Mouse (Mus musculus): ENCODE data around the gene H2-M5.
"Not testable (repeated sequence)": the region's sequence is repeated elsewhere in the genome, so short reads cannot be mapped to it uniquely, and the experiment has no call there.

Gene H2-M5

DNA sequence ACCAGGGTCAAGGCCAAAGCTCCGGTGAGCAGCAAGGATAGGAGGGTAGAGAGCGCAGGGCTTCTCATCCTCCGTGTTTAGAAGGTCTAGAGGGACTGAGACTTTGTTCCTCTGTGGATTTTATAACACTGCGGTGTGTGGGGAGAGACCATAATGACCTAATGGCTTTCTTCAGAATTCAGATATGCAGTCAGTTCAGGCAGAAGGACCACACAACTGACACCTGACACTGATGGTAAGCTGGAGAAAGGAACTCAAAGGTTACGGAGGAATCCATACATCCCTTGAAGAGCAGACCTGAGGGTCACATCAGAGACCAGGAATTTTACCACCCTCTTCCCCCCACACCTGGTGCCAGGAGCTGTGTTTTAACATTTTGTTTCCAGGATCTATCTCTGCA lies at the start of gene H2-M5:
Gene H2-M5, minus strand, starts transcription at position 101 of the 400 bp plus-strand sequence.
- DNase-seq (ENCODE audit: low spot score) = no peak

DNA sequence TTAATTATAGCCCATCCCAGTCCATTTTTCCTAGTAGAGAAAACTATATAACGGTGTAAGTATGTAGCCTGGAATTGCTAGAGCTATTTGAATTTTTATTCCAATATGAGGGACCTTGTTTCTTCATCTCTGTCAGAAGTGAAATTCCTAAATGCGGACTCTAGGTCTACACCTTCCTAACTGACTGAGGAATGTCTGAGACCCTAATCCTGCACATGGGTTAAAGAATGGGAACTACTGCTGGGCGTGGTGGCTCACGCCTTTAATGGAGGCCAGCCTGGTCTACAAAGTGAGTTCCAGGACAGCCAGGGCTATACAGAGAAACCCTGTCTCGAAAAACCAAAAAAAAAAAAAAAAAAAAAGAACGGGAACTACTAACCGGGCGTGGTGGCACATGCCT lies 39.8 kb upstream of the H2-M5 start:
- no peak for DNase-seq (ENCODE audit: low spot score)

DNA sequence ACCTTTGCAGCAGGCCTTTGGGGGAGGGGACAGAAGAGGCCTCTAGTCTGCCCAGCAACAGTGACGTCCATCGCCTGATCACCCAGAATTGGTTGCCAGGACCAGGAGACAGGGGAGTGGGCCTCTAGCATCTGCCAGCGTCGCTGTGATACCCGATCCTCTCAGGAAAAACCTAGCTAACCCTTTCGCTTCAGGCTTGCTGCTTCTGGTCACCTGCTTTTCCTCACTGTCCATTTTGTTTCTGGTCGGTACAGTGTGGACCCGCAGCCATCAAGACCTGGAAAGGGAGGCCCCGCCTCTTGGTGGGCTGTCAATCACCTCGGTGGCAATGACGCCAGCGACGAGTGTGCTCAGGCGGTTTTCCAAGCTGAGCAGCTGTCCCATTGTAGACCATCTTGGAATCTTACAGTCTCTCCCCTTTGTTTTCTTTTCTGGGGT lies 39.4 kb upstream of the H2-M5 start:
- peak; percentile 91 for DNase-seq (ENCODE audit: low spot score)

DNA sequence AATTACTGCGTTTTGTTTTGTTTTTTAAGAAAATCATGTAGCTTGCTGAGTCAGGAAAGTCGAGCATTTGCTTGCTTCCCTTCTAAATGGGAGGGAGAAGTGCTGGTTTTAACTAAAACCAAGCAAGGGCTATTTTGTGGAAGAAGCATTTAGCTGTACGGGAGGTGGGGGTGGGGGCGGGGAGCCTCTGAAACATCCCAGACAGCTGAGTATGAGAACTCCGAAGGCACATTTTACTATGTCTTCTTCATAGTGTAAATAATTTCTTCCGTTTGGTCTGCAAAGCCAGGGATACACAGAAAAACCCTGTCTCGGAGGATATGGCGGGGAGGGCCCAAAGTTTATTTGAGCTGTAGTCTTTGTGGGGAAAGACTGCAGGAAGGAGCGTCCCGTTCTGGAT lies 38.9 kb upstream of the H2-M5 start:
- no peak for DNase-seq (ENCODE audit: low spot score)

DNA sequence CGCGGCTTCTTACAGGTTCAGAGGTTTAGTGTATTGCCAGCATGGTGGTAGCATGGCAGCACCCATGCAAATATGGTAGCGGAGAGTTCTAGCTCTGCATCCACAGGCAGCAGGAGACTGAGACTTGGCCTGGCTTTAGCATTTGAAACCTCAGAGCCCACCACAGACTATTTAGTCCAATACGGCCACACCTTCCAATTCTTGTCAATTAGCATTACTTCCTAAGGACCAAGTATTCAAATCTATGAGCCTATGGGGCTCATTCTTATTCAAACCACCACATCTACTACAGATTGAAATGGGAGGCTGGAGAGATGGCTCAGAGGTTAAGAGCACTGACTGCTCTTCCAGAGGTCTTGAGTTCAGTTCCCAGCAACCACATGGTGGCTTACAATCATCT lies 38.1 kb upstream of the H2-M5 start:
- no peak for DNase-seq (ENCODE audit: low spot score)

DNA sequence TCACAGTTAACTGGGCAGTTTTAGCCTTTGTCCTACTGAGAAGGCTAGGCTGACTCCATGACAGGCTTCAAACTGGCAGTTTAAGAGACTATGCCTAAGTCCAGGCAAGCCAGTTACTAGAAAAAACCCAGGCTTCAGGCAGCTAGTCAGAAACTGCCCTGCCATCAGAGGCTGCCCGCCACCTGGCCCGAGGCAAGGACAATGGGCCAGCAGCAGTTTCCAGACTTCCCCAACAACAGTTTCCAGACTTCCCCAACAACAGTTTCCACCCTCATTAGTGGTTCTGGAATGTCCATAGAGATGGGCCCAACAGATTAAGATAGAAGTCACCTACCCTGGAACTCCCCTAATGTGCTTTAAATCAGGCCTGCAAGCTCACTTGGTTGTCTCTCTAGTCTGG lies 37.1 kb upstream of the H2-M5 start:
- DNase-seq (ENCODE audit: low spot score) = no peak

DNA sequence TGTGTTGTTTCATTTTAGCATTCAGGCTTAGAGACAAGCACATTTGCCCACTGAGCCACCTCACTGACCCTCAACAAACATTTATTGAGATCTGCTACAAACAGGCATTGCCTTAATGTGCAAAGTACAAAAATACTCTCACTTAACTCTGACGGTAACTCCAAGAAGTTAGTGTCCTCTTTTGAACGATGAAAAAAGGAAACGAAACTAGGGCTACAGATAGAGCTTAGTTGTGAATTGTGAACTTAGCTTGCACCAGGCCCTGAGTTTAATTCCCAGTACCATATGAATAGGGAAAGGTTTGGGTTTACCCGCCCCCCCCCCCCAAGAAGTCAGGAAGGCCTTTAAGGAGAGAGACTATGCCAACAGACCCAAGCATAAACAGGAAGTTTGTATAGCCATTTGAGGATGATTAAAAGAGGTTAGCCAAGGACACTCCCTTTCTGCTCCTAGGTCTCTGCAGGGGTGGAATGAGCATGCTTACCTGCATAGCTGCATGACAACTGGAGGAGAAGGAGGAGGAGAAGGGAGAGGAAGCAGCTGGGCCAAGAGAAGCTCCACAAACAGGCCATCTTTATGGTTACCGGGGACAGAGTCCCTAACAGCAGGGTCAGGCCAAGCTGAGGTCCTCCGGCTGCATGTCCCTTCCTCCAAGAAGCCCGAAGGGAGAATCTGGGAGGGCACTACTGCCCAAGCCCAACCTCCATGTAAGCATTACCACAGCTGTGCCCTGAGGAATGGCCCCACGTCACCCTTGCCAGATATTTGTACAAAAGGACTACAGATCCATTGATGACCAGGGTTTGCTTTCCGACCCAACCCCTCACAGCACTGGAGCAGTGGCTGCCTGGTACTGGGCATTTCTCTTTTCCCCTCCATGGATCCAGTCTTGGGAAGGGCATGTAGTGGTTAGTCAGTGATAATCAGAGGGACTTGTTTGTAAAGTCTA lies 33.6 kb upstream of the H2-M5 start, which contains the start of gene Mog:
Gene Mog, minus strand, starts transcription at position 771 of the 949 bp plus-strand sequence.
- DNase-seq (ENCODE audit: low spot score) = no peak

DNA sequence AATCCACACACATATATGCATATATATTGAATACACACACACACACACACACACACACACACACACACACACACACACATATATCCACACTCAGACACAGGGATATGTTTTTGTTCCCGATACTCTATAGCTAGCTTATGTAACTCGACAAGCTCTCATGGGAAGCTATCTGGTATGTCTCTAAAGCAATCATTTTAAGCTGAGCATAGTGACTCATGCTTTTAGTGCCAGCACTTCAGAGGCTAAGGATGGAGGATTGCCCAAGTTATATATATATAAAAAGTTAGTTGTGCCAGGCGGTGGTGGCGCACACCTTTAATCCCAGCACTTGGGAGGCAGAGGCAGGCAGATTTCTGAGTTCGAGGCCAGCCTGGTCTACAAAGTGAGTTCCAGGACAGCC lies 29.9 kb upstream of the H2-M5 start:
- DNase-seq (ENCODE audit: low spot score) = not testable (repeated sequence)

DNA sequence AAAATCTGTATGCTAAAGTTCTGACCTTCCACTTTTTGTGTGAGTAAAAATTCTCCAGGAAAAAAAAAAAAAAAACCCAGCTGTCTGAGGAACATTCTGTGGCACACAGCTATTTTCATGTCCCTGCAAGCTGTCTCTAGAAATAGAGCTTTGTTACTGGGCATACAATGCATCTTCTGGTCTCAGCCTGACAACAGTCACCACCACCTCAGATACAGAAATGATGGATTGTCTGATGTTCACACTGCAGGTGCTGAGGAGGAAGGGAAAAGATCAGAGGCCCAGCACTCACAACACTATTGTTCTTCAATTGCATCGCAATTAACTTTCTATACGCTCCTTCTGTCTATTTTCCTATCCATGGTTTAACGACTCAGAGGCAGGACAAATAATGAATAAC lies 29.0 kb upstream of the H2-M5 start:
- no peak for DNase-seq (ENCODE audit: low spot score)

DNA sequence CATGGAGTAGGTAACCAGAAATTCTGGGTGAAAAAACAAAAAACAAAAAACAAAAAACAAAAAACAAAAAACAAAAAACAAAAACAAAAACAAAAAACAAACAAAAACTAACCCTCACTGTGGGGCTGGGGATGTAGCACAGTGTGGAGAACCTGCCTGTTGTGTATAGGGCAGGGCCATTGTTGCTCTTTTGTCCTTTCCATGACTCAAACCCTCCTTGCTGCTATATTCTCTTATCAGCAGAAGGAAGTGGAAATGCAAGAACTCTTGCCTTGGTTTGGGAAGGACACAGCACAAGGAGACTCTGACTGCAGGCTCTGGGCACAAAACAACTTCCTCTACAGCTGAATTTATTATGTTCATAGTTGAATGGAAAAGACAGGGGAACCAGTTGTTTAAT lies 27.0 kb upstream of the H2-M5 start:
- no peak for DNase-seq (ENCODE audit: low spot score)

DNA sequence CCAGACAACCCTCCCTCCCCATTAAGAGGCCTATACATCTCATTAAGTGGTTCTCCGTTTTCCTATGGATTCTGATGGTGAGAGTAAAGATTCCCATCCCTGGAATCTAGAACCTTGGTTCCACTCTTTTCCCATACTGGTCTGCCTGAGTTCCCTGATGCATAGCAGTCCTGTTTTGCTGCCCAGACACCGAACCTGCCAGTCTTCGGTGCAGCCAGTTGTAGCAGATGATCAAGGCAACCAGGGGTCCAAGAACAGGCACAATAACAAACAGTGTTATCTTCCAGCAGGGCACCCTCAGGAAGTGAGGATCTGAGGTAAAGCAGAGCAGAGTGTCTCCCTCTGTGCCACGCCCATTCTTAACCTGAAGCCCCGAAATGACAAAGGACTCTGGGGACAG lies 22.8 kb upstream of the H2-M5 start:
- DNase-seq (ENCODE audit: low spot score) = no peak

DNA sequence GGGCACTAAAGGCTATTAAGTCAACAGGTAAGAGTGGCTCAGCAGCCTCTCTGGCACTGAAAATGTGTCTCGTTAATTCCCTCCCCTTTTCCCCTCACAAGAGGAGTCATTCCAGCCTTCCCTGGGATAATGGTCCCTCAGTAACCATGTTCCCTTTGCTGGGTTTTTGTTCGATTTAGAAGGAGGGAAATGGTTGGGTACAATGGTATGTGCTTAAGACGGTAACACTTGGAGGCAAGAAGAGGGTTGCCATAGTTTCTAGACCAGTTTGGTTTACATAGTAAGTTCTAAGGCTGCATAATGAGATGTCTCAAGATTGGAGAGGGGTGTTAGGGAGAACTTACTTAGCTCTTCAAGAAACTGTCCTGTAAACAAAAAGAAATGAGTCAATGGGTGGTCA lies 22.4 kb upstream of the H2-M5 start:
- DNase-seq (ENCODE audit: low spot score) = no peak

DNA sequence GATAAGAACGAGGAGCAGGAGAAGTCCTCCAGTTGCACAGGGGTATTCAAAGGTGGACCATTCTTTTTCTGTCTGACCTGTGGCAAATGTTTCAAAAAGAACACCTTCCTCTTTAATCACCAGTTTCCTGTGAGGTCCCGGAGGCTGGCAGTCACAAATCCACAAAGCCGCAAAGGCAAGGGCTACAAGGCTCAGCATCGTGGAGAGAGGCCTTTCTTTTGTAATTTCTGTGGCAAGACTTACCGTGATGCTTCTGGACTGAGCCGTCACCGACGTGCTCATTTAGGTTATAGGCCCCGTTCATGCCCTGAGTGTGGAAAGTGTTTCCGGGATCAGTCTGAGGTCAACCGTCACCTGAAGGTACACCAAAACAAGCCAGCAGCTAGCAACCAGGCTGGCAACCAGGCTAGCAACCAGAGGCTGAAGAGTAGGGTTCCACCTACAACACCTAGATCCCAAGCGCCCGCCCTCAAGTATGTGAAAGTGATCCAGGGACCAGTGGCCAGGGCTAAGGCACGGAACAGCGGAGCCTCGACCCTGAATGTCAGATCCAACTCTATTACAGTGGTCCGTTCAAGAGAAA lies 20.2 kb upstream of the H2-M5 start:
- no peak for DNase-seq (ENCODE audit: low spot score)

DNA sequence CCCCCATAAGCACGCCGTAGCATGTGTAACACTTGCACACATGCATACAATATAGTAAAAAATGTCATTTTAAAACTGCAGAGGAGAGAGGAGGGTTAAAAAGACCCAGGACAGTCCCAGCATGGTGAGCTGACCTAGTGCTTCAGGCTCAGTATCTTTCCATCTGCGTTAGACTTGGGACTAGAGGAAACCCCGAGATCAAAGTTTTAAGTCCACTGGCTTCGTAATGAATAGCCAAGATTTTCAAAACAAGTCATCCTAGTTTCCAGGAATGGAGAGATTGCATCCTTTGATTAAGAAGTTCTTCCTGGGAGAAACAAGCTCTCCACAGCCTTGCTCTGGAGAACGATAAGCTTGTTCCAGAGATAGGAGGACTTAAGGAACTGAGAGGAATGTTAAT lies 18.8 kb upstream of the H2-M5 start:
- no peak for DNase-seq (ENCODE audit: low spot score)

DNA sequence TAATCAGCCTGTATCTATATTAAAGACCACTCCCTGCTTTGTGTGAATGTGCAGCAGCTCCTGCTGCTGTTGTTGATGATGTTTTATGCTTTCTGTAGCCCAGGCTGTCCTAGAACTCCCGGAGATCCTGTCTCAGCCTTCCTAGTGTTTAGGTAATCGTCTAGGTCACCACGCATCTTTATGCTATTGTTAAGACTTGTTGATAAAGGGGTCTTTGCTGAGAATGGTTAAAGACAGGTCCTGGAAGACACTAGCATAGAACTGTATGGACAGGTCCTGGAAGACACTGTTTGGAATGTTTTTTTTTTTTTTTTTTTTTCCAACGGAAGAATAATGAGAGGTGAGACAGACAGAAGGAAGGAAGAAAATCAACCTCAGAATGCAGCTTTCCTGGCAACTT lies 14.0 kb upstream of the H2-M5 start:
- DNase-seq (ENCODE audit: low spot score) = no peak

DNA sequence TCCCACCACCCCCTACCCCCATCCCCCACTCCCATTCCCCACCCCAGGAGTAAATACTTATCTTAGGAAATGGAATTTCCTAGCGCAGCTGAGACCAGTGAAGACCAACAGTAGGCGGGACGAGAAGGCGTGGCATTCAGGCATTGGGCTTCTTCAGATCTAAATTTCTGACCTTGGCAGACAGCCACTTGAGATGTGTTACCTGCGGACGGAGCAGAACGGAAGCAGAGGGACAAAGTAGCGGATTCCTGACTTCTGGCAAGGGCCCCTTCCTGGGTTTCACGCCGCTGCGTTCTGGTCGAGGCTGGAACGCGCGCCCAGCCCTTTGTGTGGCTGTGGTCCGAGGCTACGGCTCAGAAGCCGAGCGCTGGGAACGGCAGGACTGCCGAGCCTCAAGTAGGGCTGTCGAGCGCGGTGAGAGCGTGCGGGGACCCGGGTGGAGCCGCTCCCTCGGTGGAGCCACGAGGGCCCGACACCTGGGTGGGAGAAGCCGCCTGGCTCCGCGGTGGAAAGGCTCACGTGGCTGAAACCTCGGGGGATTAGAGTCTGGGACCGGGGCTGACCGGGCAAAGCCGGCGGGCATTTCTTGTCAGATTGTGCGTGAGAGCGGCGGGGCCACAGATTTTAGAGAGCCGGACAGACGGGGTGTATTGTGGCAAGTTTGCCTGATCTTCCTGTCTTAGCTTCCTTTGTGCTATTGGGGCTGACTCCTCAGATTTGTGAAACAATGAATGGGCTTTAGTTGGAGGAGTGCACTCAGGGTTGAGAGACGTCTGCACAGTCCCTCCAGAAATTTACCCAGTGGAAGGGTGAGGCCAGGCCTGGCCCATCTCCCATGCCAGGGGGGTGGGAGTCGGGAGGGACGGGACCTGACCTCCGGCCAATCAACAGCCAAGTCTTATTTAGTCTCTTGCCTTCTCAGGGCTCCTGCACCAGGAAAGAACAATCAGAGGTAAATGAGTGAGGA lies 13.3 kb upstream of the H2-M5 start:
- peak; percentile 74 for DNase-seq (ENCODE audit: low spot score)

DNA sequence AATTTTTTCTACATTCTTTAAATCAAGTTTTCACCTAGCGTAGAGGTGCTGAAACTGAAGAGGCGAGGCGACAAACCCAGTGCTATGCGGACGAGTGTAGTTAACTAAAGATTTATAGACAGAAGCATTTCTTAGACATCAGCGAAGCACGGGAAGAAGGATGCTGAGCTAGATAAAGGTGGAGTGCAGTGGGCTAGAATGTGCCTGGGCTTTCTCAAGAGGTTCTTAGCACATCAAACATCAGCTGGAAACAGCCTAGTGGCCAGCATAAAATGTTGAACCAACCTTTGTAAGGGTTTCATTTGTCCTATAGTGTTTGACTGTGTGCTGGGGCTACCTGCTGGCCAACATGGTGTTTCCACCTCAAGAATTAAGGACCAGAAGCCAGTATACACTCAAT lies 11.5 kb upstream of the H2-M5 start, which contains the start of gene Zfp57:
Gene Zfp57, plus strand, starts transcription at position 301 of the 400 bp plus-strand sequence.
- no peak for DNase-seq (ENCODE audit: low spot score)

DNA sequence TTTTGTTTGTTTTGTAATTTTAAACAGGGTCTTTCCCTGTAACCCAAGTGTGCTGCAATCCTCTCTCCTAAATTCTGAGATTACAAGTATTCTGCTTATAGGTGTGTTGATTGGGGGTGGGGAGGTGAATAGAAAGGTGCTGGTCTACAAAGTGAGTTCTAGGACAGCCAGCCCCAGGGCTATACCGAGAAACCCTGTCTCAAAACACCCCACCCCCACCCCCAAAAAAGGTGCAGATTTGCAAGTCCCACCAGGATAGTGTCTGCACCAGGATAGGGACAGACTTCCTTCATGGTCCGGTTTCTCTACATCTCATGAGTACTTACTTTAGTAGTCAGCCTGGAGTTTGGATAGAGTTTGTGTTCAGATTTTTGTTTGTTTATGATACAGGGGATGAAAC lies 9.1 kb upstream of the H2-M5 start:
- DNase-seq (ENCODE audit: low spot score) = no peak

DNA sequence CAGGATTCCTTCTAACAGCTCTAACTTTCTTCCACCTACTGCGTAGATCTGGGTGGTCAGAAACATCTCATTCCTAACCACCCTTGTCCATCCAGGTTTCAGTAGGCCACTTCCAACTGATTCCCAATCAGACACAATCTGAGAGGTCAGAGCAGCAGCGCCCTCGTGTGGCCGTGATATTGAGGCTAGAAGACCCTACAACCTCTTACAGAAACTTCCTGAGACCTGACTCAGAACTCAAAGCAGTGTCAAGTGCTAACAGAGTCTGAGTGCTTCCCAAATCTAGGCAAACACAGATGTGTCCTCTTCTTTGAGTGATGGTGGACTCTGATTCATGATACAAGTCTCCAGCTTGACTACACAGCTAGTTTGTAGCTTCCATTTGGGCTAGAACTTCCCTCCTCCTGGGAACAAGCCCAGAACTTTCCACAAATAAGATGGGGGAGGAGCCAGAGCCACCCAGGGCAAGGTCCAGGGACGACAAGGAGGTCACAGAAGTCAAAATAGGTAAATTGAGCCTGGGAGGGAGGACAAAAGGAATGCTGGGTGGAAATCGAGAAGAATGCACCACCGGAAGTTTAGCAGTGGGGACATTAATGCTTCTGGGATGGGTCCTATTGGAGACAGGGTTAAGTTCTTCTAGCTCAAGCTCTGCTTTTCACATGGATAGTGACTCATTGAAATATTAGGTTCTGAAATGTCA lies 7.8 kb upstream of the H2-M5 start:
- peak; percentile 89 for DNase-seq (ENCODE audit: low spot score)

DNA sequence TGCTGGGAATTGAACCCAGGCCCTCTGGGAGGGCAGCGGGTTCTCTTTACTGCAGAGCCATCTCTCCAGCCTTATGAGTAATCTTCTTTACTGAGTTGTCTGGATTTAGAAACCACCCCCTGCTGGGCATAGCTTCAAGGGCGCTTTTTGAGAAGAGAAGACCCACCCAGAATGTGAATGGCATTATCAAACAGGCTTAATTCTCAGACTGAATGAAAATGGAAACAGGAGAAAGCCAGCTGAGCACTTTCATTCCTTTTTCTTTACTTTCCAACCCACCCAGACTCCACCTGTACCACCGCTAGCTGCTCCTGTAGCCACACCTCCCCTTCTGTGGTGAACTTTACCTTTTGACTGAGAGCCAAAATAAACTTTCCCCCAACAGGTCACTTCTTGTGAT lies 6.1 kb upstream of the H2-M5 start:
- no peak for DNase-seq (ENCODE audit: low spot score)

DNA sequence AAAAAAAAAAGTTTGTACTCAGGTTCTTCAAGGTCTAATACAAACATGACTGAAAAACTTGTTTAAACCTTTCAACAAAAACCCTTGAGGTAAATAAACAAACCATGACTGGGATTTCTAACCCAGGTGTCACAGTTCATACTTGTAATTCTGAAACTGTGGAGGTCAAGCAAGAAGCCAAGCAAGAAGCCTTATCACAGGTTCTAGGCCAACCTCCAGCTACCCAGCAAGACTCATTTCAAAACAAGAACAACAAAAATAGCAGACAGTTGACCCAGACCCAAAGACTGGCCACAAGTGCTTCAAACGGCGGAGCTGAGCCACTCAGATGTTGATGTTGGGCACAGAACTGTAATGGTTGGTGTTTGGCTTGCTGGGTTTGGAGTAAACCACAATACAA lies 5.2 kb upstream of the H2-M5 start:
- no peak for DNase-seq (ENCODE audit: low spot score)

All from urinary bladder, postnatal 14 days (tissue).